Mouse (Mus musculus) layer of hippocampus, postnatal 25 days (tissue): ENCODE measurements around the gene Peak1. TPM values are rescaled to one million over a fixed set of nuclear protein-coding genes. Genes with fewer than 3 reads are reported as not detected.

ENCODE experiments used
- DNase-seq, 2 experiments: peaks; one replicate each; pipeline ENCODE4 v3.0.0; 2022; ENCODE audit warnings: mixed read lengths in 2 of 2, low spot score in 1 of 2; ENCODE audit errors: extremely low spot score in 1 of 2
- total RNA-seq, 2 experiments: library from RNA; stranded (reverse); gene quantifications; 2 replicates each; pipeline ENCODE4 v1.2.3; 2021

Peak1 gene
- total RNA-seq, 2 experiments from 2014 or later: 47.7 to 54.3 TPM

DNA sequence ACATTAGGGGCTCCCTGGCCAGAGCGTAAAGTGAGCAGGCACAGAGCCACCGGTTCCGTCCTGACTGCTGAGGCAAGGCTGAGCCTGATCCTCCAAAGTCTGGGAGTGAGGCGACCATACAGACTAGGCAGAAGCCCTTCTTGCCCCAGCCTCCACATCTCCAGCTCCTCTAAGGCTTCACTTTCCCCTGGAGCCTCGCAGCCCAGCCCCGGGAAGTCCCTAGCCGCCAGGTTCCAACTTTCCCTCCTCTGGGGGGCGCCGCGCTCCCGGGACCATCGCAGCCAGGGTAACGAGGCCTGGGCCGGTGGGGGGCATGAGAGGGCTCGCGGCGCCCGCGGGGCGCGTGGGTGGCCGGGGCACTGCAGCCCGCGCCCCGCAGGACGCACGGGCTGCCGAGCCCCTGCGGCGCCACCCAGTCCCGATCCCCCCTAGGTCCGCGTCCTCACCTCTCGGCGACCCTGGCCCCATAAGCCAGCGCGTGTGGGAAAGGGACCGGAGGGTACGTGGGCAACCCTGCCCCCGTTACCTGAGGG lies 386 bp downstream of the Peak1 start:
- DNase-seq: peak; percentile 74 to 81

DNA sequence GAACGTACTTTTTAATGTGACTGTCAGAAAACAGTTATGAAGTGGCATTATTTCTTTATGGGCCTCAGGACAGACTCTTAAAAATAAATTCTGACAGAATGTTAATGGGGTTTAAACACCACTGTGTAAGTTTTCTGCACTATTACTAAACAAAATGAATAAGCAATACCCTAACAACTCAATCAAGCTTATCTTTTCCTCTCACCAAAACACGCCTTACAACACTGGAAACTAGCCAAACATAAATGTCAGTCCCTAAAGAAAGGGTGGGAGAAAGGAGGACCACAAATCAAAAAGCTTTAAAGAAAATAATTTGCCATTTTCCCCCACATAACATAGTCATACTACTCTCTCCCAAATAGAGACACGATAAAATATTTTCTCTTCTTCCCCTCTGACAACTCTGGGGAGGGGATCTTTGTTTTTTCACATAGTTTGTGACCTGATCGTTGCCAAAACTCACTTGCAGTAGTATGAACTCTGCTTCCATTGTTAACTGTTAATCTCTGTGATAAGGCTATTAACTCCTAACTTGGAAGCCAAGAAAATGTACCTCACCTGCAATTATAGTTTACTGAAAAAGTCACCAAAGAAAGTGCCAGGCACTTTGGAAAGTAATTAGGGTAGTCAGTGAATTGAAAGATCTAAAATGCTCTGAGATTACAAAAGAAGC lies 1.8 kb downstream of the Peak1 start:
- DNase-seq: no peak

DNA sequence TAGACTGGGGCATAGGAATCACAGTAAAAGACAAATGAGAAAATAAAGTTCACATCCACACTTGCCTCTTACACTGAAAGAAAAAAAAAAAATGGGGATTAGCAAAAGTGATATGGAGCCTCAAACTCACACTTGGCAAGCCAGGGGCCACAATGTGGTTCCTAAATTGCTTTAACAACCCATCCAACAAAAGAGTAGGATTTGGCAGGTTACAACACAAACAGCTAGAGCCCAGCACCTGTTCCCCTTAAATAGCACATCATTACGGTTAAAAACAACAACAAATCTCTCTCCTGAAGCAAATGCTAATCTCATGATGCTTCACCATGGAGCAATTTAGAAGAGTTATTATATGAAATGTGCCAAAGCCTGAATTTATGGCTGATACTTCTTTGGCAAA lies 2.5 kb downstream of the Peak1 start:
- no peak for DNase-seq

DNA sequence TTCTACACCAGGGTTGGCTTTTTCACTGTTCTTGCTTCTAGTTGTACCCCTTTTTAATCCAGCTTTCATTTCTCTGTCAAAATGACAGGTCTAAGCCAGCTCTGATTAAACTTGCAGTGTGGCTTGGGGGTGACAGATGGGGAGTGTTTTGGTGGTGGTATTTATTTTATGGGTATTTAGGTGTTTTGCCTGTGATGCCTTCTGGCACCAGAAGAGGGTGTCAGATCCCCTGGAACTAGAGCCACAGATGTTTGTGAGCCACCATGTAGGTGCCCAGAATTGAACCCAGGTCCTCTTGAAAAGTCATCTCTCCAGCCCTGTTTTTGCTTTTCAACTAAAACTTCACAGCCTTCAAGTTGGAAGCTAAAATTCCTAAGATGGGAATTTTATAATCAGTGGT lies 3.5 kb downstream of the Peak1 start:
- no peak for DNase-seq

DNA sequence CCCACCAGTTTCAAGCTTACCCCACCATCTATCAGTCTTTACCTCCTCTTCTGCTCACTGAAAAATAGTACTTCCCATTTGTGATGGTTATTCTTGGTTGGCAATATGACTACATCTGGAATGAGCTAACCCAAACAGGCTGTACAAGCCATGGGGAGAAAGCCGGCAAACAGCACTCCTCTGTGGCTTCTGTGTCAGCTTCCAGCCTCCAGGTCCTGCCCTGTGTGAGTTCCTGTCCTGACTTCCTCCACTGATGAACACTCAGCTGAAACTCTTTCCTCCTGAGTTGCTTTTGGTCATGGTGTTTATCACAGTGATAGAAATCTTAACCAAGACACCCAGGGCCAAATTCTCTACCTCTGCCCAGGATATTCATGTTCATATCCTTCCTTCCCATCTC lies 5.2 kb downstream of the Peak1 start:
- no peak for DNase-seq

DNA sequence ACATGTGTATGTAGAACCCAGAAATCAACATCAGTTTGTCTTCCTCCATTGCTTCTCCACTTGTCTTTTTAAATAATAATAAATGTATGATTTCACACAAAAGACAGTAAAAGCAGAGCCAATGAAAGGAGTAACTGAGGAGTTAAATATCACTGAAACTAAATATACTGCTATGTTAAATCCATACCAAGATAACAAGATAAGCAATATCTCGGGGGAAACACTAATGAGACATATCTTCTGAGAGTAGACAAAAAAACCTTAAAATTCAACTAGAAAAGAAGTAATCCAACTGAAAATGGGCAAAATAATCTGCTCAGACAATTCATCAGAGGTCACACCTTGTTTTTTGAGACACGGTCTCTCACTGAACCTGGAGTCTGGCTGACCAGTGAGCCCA lies 7.9 kb downstream of the Peak1 start:
- no peak for DNase-seq

DNA sequence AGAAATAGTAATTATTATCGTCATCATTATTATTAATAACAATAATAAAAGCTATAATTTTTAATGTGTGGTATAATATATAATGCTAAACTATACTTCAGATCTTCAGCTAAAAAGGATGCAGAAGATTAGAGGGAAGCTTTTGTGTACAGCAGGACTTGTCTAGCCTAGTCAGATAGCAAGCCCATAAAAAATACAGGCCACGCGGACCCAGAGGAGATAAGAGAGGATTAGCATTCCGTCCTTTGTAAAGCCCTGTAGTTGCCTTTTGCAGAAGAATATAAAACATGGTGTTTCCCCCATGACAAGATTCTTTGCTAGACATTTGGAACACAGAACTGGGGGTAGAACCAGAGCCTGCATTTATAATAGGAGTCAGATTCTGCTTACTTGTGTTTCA lies 13.2 kb downstream of the Peak1 start:
- no peak for DNase-seq

DNA sequence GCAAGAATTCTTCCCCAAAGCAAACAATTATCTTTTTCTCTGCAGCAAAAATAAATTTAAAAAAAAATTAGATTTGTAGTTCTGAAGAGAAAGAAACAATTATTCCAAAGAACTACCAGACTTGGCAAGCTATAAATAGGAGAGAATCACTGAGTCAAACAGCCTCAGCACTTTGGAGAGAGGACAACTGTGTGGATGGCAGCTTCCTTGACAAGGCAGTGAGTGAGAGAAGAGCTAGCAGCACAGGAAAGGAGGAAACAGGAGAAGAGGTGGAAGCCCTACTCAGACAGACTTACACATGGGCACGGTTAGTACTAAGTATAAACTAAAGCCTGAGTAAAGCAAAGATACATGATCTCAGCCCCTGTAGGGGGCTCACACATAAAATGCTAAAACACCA lies 21.6 kb downstream of the Peak1 start:
- DNase-seq: no peak

DNA sequence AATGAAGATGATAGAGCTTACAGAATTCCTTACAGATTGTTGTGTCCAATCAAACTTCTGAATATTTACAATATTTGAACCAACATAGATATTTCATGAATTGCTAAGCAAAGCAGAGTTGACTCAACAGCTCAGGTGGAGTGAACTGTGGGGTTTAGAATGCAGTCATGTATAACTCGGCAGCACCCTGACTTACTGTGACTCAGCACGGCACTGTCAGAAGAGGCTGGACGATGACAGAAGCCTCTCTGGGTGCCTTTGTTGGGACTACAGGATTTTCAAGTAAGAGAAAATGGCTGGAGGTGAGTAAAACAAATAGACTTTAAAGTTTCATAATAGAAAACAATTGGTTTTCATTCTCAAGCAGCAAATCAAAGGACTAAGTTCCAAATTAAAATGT lies 25.0 kb downstream of the Peak1 start:
- DNase-seq: no peak

DNA sequence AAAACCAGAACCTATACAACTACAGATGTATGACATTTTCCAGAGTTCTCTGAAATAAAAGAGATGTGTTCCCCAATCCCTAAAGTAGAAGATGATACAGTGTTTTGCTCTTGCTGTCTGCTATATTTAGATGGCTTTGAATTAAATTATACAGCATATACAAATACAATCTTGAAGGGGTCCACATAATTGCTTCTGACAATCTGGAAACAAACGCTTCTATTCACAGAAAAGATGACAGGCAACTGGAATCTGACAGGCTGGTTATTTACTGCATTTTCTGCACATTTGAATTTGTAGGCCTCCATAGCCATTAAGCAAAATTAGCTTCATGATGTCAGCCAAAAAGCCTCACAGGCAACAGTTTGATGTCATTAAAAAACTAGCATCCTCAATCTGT lies 35.1 kb downstream of the Peak1 start:
- no peak for DNase-seq

DNA sequence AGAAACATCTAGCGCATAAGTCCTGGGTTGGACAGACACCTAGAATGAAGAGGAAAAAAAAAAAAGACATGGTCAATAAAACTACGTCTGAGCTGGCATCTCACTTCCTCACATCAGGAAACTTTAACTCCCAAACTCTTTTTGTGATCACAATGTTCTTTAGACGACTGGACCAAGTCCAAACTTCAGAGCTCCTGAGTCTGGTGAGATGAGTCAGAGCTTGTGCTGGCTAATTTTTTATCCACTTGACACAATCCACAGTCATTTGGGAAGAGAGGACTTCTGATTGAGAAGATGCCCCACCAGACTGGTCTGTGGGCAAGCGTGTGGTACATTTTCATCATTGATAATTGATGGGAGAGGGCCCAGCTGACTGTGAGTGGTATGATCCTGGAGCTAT lies 43.5 kb downstream of the Peak1 start:
- no peak for DNase-seq

DNA sequence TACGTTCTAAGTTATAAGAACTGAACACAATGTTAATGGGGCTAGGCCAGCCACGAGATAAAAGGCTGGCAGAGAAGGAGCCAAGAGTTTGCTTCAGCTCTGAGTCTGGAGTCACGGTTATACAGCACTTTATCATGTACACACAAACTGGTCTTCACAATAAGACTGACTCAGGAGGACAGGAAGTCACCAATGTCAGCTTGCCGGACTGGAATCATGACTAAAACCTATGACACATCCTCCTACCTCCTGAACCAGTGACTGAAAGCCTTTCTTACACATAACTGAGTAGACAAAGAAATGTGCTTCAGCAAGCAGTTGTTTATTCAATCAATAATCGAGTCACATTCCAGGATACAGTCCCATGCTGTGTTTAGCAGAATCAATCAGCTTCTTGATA lies 47.2 kb downstream of the Peak1 start:
- DNase-seq: no peak

DNA sequence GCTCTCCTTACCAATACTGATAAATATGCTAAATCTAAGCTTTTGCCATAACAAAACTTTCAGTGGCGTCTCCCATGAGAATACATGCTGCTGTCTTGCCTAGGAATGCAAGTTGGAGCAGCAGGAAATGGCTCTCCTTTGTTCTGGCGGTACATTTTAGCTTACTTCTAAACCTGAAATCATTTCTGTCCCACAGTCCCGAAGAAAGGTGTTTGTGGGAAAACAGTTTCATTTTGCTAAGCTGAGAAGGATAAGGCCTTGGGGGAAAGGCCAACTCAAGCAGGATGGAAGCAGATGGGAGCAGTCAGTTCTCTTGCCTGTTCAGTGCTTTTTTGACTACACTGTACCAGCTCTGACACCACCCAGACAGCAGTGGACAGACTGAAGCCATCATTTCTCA lies 49.1 kb downstream of the Peak1 start:
- no peak for DNase-seq

DNA sequence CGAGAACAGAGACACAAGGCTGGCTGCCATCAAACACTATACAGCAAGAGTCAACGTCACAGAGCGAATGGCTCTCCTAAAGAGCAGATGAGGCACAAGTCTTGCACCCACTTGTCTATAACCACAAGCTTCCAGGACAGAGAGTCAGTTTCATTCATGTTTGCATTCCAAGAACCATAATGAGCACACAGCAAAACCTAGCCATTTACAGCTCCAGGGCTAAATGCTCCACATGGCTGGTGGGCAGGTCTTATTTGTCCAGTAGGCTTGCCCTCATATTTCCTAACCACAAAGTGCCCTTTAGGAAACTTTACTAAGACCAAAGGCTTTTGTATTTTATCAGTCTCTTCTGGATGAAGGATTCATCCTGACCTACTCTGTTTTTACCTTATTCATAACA lies 54.6 kb downstream of the Peak1 start:
- DNase-seq: no peak

DNA sequence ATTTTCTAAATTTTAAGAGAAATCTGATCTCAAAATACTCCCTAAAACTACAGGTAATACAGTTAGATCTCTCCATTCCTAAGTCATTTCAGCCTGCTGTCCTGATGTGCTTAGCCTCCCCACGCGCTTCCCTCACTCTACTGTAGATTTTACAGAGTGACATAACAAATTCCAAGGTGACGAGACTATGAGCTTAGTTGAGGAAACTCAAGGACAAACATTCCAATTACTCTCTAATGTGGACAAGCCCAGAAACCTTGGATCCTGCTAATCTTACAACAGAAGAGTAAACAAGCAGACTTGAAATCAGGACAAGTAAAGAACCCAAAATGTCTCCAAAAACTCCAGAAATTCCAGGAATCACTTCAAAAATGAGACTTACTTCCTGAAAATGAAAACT lies 58.6 kb downstream of the Peak1 start:
- no peak for DNase-seq

DNA sequence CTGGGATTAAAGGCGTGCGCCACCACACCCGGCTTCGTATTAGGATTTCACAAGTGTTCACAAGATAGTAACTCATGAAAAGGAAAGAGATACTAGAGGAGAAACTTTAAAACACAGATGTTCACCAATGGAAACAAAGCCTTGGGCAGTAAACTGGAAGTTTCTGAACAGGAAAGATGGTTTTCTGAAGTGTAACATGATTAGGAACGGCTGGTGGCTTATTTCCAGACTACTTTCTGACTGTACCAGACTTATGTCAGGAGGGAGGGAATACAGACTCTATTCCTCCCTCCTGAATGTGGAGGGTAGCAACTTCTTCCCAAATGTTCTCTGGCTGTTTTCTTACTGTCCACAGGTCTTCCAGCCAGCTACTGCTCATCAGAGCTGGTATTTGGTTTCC lies 62.7 kb downstream of the Peak1 start:
- DNase-seq: no peak

DNA sequence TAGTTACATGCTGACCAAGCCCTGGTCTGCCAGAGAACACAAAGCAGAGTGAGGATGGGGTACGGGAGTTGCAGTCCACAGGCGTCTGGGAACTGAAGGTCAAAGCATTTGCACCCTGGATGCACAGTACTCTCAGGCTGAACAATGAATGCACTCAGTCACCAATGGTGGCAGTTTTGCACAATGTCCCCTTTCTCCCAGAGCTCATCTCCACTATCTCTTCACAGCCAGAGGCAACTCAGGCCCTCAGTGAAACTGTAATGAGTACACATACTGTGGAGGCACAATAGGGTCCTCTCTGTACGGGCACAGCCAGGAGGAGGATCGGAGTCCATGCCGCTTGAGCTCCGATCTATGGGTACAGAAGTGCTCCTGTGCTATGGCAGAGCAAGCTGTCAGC lies 71.5 kb downstream of the Peak1 start:
- DNase-seq: no peak

DNA sequence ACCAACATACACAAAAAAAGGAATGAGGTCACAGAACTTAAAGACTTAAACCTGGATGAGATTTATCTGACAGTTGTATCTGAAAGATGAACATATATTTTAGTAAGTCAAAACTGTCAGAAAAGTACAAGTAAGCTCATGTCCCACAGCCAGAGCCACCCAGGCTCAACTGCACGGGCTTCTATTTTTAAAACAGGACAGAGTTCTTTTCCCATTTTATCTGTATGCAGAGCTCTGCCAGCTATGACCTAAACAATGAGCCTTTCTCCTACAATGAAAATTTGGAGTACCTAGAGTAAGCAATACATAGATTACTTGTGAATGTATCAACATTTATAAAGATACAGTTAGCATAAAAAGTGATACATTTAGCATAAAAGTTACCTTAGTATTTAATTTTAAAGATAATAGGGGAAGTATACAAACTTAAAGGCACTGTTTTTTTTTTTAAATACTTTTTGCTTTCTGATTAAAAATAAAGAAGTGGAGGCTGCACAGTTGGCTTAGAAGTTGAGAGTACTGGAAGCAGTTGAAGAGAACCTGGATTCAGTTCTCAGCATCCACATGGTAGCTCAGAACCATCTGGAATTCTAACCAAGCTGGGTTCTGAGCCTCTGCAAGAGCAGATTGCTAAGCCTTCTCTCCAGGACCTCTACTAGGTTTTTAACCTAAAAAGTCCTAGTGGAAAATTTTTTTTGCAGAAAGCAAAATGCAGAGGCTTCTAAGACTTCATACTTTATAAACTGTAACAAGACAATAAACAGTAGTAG lies 78.3 kb downstream of the Peak1 start:
- DNase-seq: no peak

DNA sequence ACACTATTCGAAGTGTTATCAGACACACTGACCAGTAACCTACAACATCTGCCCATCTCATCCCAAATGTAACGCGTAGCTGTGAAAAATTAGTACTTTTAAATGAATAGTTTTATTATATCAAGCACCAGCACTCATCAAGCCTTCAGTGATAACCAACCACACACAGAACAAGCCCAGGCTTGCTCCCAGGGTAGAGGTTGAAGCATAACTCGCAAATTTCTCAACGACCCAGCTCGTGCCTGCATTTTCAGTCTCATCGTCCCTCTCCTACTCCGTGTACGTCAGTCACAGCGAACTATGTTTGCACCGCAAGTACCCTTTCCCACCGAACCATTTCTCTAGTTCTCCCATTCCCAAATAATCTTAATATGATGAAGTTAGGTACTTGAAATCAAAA lies 83.5 kb downstream of the Peak1 start:
- no peak for DNase-seq

DNA sequence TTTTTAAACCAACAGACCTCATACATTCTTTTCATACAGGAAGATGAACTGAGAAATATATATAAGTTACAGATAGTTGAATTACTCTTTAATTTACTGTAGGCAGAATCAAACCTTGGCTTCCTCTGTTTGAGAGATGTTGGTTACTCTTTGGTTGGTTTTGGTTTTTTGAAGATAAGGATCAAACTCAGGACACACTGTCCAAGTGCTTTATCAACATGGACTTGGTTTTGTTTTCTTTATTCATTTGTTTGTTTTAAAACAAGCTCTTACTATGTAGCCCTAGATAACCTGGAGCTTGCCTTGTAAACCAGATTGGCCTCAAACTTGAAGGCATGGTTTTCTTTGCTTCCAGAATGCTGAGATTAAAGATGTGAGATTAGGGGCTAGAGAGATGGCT lies 85.1 kb downstream of the Peak1 start:
- no peak for DNase-seq

DNA sequence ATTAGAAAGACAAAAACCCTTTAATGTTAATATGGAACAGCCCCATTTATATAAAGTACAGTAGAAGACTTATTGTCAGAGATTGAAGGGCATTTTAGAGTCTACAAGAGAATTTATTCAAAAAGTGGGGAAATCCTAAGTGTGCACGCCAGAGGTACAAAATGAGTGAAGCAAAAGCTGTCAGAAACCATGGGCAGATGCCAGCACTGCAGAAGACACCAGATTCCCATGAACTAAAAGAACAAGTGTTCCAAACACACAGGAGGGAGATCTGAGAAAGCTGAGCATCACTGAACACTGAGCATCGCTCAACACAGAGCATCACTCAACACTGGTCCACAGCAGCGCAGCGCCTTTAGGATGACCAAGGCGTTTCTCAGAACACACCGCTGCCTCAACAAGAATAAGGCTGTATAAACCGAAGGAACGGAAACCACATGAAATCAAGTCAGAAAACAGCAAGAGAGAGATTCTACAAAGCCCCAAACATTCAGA lies 91.3 kb downstream of the Peak1 start:
- DNase-seq: no peak

DNA sequence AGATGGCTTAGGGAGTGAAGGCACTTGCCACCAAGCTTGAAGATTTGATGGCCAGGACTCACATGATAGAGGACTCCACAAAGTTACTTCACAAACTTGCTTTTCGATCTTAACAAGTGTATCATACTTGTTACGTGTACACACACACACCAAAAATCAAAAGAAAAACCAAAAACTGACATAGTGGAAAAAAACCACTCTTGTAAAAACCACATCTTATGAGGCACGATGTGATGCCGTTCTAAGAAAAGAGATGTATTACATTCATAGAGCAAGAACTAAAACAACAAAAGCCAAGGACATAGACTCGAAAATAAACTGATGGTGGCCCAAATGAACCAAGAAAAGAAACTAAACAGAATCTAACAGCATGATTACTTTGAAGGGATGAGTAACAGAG lies 92.1 kb downstream of the Peak1 start:
- no peak for DNase-seq
